Mouse (Mus musculus) ES-Bruce4 (cell line): ENCODE measurements around the gene Arsj.

ENCODE experiments used
- EP300 ChIP-seq: IDR thresholded peaks from 2 replicates; pipeline ENCODE4 v1.6.1; 2011; ENCODE audit warnings: low read depth, low read length; ENCODE audit not compliant: insufficient read depth
- POLR2A ChIP-seq: IDR thresholded peaks from one replicate; pipeline ENCODE4 v1.8.1; 2011; ENCODE audit warnings: low read length; ENCODE audit not compliant: insufficient read depth

- TF ChIP-seq POLR2A (no peak), EP300 (no peak)
Measured at GRCm38 (mm10) chr3:126364555-126364954, 1.1 kb downstream of the Arsj start.
